In genomic region chr9:44648881-44649281, GRCm38 (mm10) we compare ENCODE assay signal across 1 mouse cellular context.
TF ChIP-seq lines count a peak whose summit lies in the region.

No protein-coding gene starts in this region.

TF ChIP-seq in CH12.LX, 34 proteins besides CTCF, POLR2A, EP300 and RAD21 (continued from another document):
- 0 out of 2 replicates have a peak, but pooled peaks have one; percentile 26 for TF ChIP-seq SIN3A (IDR thresholded peaks at IDR 0.05; ENCODE audit: low read length)
- no peak for TF ChIP-seq MXI1 (IDR thresholded peaks at IDR 0.05; ENCODE audit: low read depth, low read length)
- peak; percentile 67 for TF ChIP-seq MAFK (IDR thresholded peaks at IDR 0.05; ENCODE audit: insufficient replicate concordance, low read length)
- peak; percentile 93 for TF ChIP-seq BHLHE40 (IDR thresholded peaks at IDR 0.05; ENCODE audit: low read depth, low read length)
- peak; percentile 51 for TF ChIP-seq IRF4 (IDR thresholded peaks at IDR 0.05; ENCODE audit: low read depth, low read length)
